Mouse (Mus musculus) right cerebral cortex, postnatal 25 days (tissue): ENCODE measurements around the gene Arid5b.

Experiments used
- DNase-seq: peaks from one replicate; pipeline ENCODE4 v3.0.0; 2022

Gene Arid5b

GRCm38 (mm10) chr10:68159759-68160158 lies 118.8 kb downstream of the Arid5b start:
- DNase-seq, result no peak

DNA sequence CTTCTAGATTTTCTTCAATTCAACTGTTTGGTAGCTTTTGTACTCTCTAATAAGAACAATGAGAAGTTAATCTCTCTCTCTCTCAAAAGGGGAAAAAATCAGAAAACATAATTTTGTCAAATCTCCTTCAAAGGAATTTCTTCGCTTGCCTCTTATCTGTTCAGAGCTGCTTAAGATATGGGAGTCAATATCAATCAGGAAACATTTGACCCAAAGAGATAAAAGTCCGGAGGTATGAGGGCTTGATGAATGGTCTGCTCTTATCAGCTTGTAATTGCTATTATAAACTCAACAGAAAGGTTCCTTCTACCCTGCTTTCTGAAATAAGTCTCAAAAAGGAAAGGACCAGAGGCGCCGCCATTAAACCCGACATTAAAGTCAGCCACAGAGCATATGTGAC lies 120.0 kb downstream of the Arid5b start:
- no peak for DNase-seq

- no peak for DNase-seq
Measured at GRCm38 (mm10) chr10:68157511-68157910, 121.0 kb downstream of the Arid5b start.

- no peak for DNase-seq
Measured at GRCm38 (mm10) chr10:68156646-68157245, 121.8 kb downstream of the Arid5b start.

GRCm38 (mm10) chr10:68156159-68156558 lies 122.4 kb downstream of the Arid5b start:
- no peak for DNase-seq

- no peak for DNase-seq
Measured at GRCm38 (mm10) chr10:68155431-68156119, 123.0 kb downstream of the Arid5b start.

GRCm38 (mm10) chr10:68154046-68154765 lies 124.3 kb downstream of the Arid5b start:
- no peak for DNase-seq

DNA sequence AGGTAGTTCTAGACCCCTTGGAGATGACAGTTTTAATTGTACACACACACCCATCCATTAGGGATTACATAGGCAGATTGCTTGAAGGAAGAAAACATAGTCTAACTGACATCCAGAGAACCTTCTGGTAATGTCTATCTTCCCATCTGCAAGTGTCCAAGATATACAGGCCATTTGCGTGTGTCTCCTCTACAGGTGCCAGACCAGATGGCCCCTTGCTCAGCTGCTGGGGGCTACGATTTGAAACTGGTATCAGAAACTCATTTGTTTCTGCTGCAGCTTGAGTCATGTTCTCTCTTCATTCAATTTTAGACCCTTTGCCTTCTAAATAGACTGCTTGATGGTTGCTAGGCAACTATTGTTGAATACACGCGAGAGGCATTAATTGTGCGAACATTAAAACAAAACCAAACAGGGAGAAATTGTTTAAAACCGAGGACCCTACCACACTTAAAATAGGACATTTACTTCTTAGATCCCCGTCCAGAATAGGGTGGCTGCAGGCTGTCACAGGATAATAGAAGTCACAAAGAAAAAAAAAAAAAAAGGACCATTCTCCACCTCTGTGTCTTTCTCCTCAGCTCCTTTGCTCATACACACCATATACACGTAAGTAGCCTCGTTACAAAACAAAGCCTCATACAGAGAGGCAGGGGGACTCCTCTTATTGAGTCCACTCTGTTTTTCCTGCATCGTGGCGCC lies 125.0 kb downstream of the Arid5b start:
- DNase-seq, result no peak

DNA sequence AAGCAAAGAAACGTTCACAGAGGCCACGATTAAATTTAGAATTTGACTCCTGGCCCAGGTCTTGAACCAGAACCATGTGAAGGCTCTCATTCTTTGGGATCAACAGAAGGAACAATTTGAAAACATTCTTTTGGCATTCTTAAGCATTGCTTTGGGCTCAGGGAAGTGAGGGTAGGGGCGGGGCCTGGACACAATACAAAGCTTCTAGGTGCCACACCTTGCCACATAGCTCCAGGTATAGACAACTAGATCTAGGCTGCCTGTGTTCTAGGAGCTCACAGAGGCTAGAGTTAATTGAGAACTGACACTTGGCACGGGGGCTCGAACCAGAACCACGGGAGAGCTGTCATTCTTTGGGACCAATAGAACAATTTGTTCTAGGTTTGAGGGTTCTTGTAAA lies 130.0 kb downstream of the Arid5b start:
- DNase-seq, result no peak

DNA sequence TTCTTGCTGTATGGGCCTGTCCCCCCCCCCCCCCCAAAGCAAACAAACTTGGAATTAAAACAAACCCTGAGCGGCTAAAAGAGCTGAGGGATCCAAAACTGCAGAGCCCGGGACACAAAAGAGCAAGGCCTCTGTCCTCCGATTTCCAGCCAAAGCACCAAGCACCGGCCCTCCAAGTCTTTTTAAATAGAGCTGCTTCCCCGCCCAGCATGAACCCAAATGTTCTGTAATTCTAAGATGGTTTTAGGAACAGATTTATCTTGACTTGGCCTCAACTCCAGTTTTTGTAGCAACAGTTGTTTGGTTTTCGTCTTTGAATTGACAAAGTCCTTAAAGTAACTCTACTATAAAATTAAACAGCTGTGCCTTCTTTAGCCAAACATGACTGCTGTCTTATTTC lies 130.8 kb downstream of the Arid5b start:
- DNase-seq, result no peak

DNA sequence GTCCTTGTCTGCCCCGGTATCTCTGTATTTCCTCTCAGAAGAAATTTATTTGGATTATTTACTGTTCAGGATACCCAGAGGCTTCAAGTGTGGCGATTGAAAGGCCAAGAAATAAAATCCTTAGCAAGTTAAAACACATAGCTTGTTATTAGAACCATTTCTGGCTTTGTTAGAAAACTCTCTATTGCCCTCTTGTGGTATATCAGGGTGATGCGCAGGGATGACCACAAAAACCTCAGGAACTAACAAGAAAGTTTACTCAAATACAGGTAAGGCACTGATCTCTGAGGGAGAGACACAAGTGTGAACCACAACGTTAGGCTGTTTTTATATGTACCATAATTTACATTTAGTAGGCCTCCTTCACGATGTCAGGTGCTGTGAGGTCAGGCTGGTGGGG lies 131.7 kb downstream of the Arid5b start:
- peak; percentile 44 for DNase-seq

GRCm38 (mm10) chr10:68145286-68145950 lies 133.1 kb downstream of the Arid5b start:
- no peak for DNase-seq

DNA sequence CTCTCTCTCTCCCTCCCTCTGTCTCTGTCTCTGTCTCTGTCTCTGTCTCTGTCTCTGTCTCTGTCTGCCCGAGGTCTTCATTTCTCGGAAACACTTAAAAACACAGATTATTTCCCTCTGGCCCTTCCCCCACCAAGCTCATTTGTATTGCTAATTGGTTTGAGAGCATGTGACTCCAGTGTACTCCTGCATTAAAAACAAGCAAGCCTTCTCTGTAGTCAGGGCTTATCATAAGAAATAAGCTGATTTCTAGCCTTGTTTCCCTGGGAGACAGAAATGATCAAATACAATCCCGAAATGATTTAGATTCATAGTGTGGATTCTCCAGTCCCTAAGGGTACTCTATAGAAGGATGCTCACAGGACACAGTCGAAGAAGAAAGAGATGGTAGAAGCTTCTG lies 136.0 kb downstream of the Arid5b start:
- no peak for DNase-seq

GRCm38 (mm10) chr10:68141567-68141966 lies 137.0 kb downstream of the Arid5b start:
- DNase-seq, result no peak

- DNase-seq, result no peak
Measured at GRCm38 (mm10) chr10:68140871-68141270, 137.7 kb downstream of the Arid5b start.

DNA sequence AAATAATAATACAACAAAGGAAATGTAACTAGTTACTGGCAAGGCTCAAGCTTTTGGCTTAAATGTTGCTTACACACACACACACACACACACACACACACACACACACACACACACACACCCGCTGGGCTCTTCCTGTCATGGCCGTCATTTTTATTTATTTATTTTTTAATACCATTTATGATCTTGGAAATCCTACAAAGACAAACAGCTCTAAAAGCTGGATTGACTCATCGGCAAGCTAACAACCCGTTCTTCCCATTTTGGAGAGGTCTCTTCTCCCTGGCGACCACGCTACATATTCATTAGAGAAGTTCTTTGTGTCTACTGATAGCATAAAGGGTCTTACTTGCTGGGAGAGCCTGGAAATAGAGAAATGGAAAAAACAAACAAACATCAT lies 138.2 kb downstream of the Arid5b start:
- no peak for DNase-seq

GRCm38 (mm10) chr10:68138123-68138522 lies 140.4 kb downstream of the Arid5b start:
- DNase-seq, result no peak

DNA sequence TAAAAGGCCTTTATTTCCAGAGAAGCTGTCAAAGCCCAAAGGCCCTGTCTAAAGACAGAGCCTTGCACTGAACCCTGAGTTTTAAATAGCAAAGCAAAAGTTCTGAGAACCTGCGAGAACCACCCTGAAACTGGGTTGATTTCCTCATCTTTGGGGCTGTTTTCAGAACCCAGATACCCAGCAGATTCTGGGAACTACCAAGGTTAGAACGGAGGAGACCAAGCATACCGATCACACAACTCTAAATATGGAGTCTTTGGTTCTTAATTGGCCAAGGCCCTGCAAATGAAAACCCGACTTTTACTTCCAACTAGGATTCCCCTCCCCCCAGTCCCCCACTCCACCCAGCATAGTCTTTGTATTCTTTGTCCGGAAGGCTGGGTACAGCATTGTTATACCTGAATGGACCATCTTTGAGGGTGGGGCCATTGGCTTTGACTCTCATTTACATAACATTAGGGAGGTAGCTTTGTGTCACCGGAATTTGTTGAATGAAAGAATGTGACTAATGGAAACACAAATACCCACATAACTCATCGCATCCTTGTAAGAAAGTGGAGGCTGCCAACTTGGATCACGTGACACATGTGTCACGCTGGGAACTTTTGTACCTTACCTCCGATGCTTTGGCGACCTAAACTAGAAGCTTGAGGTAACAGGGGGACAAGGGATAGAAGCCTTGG lies 141.2 kb downstream of the Arid5b start:
- DNase-seq, result no peak

- DNase-seq, result peak; percentile 84
Measured at GRCm38 (mm10) chr10:68136480-68137083, 142.0 kb downstream of the Arid5b start.

GRCm38 (mm10) chr10:68136051-68136450 lies 142.5 kb downstream of the Arid5b start:
- DNase-seq, result no peak

- DNase-seq, result no peak
Measured at GRCm38 (mm10) chr10:68135416-68135815, 143.1 kb downstream of the Arid5b start.

GRCm38 (mm10) chr10:68134549-68134948 lies 144.0 kb downstream of the Arid5b start:
- DNase-seq, result no peak
